Mouse (Mus musculus) spleen, embryonic (tissue): ENCODE measurements at regions not wholly inside any gene's neighbourhood (a gene's known extent, or its start where the extent isn't known, plus 50 kb on each side); places are given as distances from the start of the nearest gene placed in this dataset.
"Not testable (repeated sequence)": the region's sequence is repeated elsewhere in the genome, so short reads cannot be mapped to it uniquely, and the experiment has no call there.

Experiments
- CTCF ChIA-PET: fragments of 350-600 bp; sonication (Branson Sonifier 250); formaldehyde crosslinking; loops from one replicate; lab custom pipeline; 2022; lab: Charles Lee

GRCm38 (mm10) chr10:66641966-66642365 is 454.0 kb upstream of the Jmjd1c start:
- CTCF ChIA-PET, result no interaction called here

- CTCF ChIA-PET, result no interaction called here
These were observed 452.8 kb upstream of the Jmjd1c start for GRCm38 (mm10) chr10:66643160-66643559.

GRCm38 (mm10) chr10:66657520-66657919 is 438.4 kb upstream of the Jmjd1c start:
- CTCF ChIA-PET, result no interaction called here

DNA sequence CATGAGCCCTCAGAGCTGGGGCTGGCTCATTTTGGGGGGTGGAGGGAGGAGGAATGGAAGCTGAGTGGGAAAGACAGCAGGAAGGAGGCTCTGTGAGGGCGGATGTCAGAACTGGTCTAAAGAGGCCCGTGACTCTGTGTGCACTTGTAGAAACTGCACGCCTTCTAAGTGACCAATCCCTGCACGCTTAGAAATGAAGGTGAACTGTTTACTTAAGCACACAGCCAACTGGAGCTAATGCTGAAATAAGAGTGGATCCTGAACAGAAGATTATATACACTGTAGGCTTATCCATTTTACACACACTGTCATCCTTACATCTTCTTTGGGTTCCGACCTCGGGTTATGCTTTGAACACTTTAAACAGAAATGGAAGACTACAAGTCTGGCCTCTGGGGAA is 412.8 kb upstream of the Jmjd1c start:
- CTCF ChIA-PET, result no interaction called here

- CTCF ChIA-PET, result not testable (repeated sequence)
These were observed 406.7 kb upstream of the Jmjd1c start for GRCm38 (mm10) chr10:66689196-66689595.

DNA sequence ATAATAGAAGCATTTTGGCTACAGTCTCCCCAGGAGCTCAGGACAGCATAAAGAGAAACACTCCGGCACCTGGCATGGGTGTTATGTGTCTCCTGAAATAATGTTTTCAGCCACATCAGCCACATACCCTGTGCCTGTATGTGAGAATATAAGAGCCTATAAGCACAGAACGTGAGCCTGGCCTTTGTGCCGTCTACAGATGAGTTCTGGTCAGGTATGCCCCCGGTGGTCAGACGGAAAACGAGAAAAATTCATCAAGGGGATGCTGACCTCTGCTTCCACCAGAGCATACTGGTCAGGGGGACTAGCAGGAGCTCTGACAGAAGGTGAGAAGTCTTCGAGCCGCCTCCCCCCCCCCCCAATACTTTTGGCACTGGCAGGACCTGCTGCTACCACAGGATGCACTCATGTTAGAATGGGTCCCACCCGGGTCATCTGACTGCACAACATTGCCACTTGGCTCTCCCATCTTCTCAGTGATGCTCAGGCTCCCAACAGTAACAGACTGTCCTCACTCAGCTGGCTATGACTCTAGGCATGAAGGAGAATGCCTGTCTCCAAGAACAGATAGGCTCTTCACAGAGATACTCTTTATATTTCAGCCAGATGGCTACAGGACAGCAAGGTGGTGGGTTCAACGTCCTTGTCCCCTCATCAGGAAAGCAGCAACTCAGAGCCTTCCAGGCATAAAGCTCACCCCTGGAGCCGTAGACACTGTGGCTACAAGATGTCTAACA is 401.2 kb upstream of the Jmjd1c start:
- CTCF ChIA-PET, result no interaction called here

DNA sequence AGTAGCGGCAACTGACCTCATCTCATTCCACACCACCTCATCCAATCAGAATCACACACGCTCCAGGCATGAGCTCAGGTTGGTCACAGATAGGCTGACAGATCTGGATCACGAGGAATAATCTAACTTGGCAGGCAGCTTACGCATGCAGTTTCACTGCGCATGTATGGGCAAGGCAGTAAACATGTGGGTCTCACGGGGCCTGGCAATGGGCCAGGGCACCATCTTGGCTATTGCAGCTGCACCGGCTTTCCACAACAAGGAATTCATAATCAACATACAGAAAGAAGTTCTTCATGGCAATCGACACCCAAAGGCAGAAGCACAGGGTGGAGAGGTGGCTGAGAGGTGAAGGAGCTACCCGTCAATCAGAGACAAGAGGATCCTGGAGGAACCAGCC is 381.0 kb upstream of the Jmjd1c start:
- CTCF ChIA-PET, result not testable (repeated sequence)

DNA sequence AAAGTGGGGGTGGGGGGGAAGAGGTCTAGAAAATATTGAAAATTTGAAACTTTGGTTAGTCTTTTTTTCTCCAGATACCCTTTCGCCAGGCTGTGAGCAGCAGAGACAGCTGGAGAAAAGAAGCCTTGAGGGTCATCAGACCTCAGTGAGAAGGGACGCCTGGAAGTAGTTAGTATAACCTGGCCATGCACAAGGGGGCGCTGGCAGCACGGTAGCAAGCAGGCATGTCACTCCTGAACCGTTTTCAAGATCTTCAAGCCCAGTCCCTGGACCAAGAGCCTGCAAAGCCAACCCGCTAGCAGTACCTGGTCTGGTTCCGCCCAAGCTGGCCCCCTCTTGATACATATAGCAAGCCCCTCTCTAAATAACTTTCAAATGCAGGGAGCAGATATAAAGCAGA is 378.0 kb upstream of the Jmjd1c start:
- CTCF ChIA-PET, result no interaction called here

DNA sequence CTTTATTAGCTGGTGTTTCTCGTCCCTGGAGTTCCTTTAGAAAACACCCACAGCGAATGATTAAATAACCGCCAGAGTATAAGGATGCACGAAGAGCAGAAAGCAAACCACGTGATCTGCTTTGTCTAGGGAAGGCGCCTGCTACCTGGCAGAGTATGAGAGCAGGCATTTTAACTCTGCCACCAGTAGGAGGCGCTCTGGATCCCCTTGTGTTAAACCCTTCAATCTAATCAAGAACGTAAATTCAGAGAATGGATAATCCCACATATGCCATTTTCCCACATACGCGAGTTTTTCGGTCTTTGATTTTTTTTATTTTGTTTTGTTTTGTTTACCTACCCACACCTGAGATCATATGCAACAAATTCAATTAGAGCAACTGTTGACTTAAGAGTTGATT is 376.1 kb upstream of the Jmjd1c start:
- CTCF ChIA-PET, result no interaction called here

DNA sequence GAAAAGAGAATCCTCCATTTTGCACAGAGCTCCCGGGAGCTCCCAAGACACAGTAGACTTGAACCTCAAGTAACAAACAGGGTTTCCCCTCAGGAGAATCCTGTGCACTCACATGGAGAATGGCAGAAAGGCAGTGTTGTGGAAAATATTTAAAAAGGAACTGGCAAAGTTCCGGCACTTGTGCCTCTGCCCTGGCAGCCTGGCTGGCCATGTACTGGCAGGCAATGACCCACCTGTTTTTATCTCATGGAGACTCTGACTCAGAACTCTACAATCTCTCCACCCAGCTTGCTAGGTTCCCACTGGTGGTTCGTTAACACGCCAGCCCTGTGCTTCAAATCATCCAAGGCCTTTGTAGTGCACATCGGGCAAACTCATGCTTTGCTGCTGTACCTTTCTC is 362.3 kb upstream of the Jmjd1c start:
- CTCF ChIA-PET, result no interaction called here

GRCm38 (mm10) chr10:66734853-66735252 is 361.1 kb upstream of the Jmjd1c start:
- CTCF ChIA-PET, result no interaction called here

DNA sequence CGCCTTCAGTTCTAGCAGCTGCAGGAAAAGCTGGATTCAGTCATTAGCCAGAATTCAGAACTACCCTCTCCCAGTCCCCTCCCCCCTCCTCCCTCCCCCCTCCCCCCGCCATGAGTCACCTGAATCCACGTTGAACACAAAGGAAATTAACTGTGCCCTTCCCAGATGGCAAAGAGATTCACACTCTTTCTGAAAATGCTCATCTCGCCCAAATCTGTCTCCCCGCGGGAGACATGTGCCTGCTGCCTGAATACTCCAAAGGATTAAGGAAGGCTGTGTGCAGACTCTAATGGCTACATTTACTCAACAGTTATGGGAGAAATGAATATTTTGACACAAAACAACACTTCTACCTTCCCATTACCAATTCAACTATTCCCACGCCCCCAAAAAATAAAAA is 356.9 kb upstream of the Jmjd1c start:
- CTCF ChIA-PET, result no interaction called here

DNA sequence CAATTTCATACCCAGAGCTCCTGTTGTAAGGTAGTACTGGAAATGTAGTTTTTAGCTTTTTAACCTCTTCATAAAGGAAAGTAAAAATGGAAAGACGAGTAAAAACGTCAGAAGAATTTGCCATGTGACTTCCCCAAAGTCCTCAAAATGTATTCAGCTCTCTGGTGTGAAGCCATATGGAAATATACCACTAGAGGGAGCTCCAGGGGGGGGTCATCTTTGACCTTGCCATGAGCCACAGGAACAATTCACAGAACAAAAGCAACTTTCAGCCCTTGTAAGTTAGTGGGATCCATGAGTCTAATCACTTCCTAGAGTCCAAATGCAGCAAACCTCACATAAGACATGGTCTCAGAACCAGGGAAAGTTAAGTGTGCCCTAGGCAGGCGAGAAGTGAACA is 354.1 kb upstream of the Jmjd1c start:
- CTCF ChIA-PET, result no interaction called here

- CTCF ChIA-PET, result no interaction called here
These were observed 352.7 kb upstream of the Jmjd1c start for GRCm38 (mm10) chr10:66743254-66743653.

DNA sequence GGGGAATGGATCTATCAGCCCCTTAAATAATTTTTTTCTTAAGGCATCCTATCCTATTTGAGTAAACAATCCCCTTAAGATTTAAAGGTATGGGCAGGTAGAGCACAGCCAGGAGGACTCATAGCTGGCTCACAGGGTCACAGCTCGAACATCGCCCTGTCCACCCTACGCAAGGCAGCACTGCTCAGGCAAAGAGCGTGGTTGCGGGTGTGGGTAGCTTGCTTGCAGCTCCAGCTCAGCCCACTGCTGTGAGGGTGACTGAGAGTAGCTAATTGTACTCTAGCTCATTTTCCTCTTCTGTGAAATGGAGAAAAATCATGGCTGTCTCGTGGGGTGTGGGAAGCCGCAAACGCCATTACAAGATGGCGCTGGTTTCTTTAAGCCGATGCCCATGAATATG is 350.1 kb upstream of the Jmjd1c start:
- CTCF ChIA-PET, result no interaction called here

DNA sequence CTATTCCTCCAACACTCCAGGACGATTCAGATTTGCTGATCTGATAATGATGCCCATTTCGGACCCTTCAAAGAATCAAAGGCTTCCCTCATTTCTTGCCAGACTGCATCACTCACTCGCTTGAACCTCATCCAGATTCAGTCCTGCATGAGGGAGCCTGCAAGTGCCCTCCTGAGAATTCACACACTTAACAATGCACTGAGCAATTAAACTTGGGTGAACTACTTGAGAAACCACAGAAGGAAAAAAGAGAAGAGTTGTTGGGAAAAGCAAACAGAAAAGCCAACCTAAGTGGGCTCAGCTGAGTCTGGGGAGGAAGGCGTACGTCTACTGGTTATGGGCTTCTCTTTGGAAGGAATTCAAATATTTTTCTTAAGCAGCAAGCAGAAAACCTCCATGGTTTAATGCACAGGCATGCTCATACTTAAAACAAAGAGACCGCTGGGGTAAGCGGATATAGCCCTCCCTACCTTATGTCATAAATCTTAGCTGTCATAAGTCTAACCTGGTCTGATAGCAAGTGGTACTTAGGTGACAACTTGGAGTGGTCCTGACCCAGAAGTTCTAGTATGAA is 343.6 kb upstream of the Jmjd1c start:
- CTCF ChIA-PET, result no interaction called here

DNA sequence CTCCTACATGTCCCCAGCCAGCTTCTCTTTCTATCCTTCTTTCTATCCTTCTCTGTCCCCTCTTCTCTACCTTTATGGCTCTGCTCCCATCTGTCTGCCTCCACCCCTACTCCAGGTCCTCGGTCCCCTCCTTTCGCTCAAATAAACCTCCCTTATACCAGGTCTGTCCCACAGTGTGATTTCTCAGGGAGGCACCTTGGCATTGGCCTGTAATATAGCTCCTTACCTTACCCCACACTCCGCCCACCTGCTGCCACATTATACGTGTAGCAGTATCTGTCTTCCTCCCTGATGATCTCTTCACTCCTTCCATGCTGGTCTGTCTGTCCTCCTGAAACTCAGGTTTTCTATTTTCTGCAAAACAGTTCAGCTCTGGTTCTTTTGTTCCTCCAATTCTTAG is 339.1 kb upstream of the Jmjd1c start:
- CTCF ChIA-PET, result no interaction called here

GRCm38 (mm10) chr10:66770161-66771030 is 325.5 kb upstream of the Jmjd1c start:
- CTCF ChIA-PET, result no interaction called here

GRCm38 (mm10) chr10:66780335-66781170 is 315.4 kb upstream of the Jmjd1c start:
- CTCF ChIA-PET, result no interaction called here

- CTCF ChIA-PET, result no interaction called here
These were observed 314.8 kb upstream of the Jmjd1c start for GRCm38 (mm10) chr10:66781171-66781510.

- CTCF ChIA-PET, result no interaction called here
These were observed 313.9 kb upstream of the Jmjd1c start for GRCm38 (mm10) chr10:66782025-66782424.

DNA sequence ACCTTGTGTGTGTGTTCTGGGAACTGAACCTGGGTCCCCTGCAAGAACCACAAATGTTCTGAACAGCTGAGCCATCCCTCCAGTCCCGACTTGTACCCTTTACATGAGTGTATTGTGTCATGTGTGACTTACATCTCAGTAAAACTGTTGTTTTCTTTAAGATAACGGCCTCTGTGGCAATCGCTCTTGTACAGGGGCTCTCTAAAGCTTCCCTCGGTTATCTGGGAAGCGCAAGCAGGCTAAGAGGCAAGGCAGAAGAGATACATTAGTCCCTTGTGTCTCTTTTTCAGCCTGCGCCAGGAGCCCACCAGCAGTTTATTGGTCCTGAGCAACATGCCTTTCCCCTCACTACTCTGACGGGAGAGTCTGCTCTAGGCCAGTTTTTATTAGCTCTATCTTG is 308.1 kb upstream of the Jmjd1c start:
- CTCF ChIA-PET, result no interaction called here
